Mouse (Mus musculus): ENCODE measurements around the gene Mobp. TPM values are rescaled to one million over a fixed set of nuclear protein-coding genes. Genes with fewer than 3 reads are reported as not detected.

Mobp gene
- polyA plus RNA-seq, 2 experiments = not detected

- H3K4me1 ChIP-seq (ENCODE audit: control insufficient read depth, insufficient read depth, low read length) = peaks cover 3% of the 10 kb centered on the region
- no peak for TF ChIP-seq POLR2A (IDR thresholded peaks at IDR 0.05; ENCODE audit: borderline replicate concordance, extremely low read depth, insufficient read depth, insufficient read length)
- no peak overlapping the region for H3K4me3 ChIP-seq (replicated peaks; ENCODE audit: low read length)
- 88% methylated on average over 8 of the region's 8 CpGs for WGBS
- no peak for ATAC-seq (ENCODE audit: low FRiP score, low read depth)
- H3K36me3 ChIP-seq (ENCODE audit: control insufficient read depth, insufficient read depth, low read length) = peaks cover 45% of the 10 kb centered on the region
- no peaks in the 10 kb centered on the region for H3K27me3 ChIP-seq (ENCODE audit: control insufficient read depth, insufficient read depth, low read length)
- no peak overlapping the region for H3K4me2 ChIP-seq (replicated peaks; ENCODE audit: low read depth, low read length, severe bottlenecking)
- H3K9ac ChIP-seq (ENCODE audit: low read depth, low read length, severe bottlenecking) = no peak overlapping the region
- H3K9me3 ChIP-seq (ENCODE audit: control insufficient read depth, low read length) = no peaks in the 10 kb centered on the region
- DNase-seq (ENCODE audit: low spot score) = no peak
- H3K27ac ChIP-seq (replicated peaks; ENCODE audit: low read depth, low read length) = no peak overlapping the region
These were observed 33.3 kb upstream of the Mobp start for GRCm38 (mm10) chr9:120116184-120116624.

GRCm38 (mm10) chr9:120118212-120118611 is 31.3 kb upstream of the Mobp start:
- no peaks in the 10 kb centered on the region for H3K9me3 ChIP-seq (ENCODE audit: control insufficient read depth, low read length)
- WGBS = 84% methylated on average over 4 of the region's 4 CpGs
- no peak for ATAC-seq (ENCODE audit: low FRiP score, low read depth)
- peaks cover 61% of the 10 kb centered on the region for H3K36me3 ChIP-seq (ENCODE audit: control insufficient read depth, insufficient read depth, low read length)
- H3K4me3 ChIP-seq (replicated peaks; ENCODE audit: low read length) = no peak overlapping the region
- no peak for TF ChIP-seq POLR2A (IDR thresholded peaks at IDR 0.05; ENCODE audit: borderline replicate concordance, extremely low read depth, insufficient read depth, insufficient read length)
- no peak for DNase-seq (ENCODE audit: low spot score)
- H3K4me2 ChIP-seq (replicated peaks; ENCODE audit: low read depth, low read length, severe bottlenecking) = no peak overlapping the region
- no peak overlapping the region for H3K27ac ChIP-seq (replicated peaks; ENCODE audit: low read depth, low read length)
- H3K9ac ChIP-seq (ENCODE audit: low read depth, low read length, severe bottlenecking) = no peak overlapping the region
- no peaks in the 10 kb centered on the region for H3K4me1 ChIP-seq (ENCODE audit: control insufficient read depth, insufficient read depth, low read length)
- no peaks in the 10 kb centered on the region for H3K27me3 ChIP-seq (ENCODE audit: control insufficient read depth, insufficient read depth, low read length)

- no peak for TF ChIP-seq POLR2A (IDR thresholded peaks at IDR 0.05; ENCODE audit: borderline replicate concordance, extremely low read depth, insufficient read depth, insufficient read length)
- DNase-seq (ENCODE audit: low spot score) (no peak), ATAC-seq (ENCODE audit: low FRiP score, low read depth) (no peak)
- H3K4me3 ChIP-seq (replicated peaks; ENCODE audit: low read length) = no peak overlapping the region
- no peaks in the 10 kb centered on the region for H3K27me3 ChIP-seq (ENCODE audit: control insufficient read depth, insufficient read depth, low read length)
- no peak overlapping the region for H3K4me2 ChIP-seq (replicated peaks; ENCODE audit: low read depth, low read length, severe bottlenecking)
- H3K9me3 ChIP-seq (ENCODE audit: control insufficient read depth, low read length) = no peaks in the 10 kb centered on the region
- peaks cover 72% of the 10 kb centered on the region for H3K36me3 ChIP-seq (ENCODE audit: control insufficient read depth, insufficient read depth, low read length)
- no peaks in the 10 kb centered on the region for H3K4me1 ChIP-seq (ENCODE audit: control insufficient read depth, insufficient read depth, low read length)
- H3K9ac ChIP-seq (ENCODE audit: low read depth, low read length, severe bottlenecking) = no peak overlapping the region
- WGBS = 89% methylated on average over 7 of the region's 7 CpGs
- no peak overlapping the region for H3K27ac ChIP-seq (replicated peaks; ENCODE audit: low read depth, low read length)
These were observed 29.0 kb upstream of the Mobp start for GRCm38 (mm10) chr9:120120503-120120902.

- H3K9ac ChIP-seq (ENCODE audit: low read depth, low read length, severe bottlenecking) = peak overlapping the region; percentile 99
- no peaks in the 10 kb centered on the region for H3K9me3 ChIP-seq (ENCODE audit: control insufficient read depth, low read length)
- ATAC-seq (ENCODE audit: low FRiP score, low read depth) (peak; percentile 3; the same call in 1 of the 2 replicates), DNase-seq (ENCODE audit: low spot score) (no peak)
- peaks cover 12% of the 10 kb centered on the region for H3K4me1 ChIP-seq (ENCODE audit: control insufficient read depth, insufficient read depth, low read length)
- WGBS = 53% methylated on average over 11 of the region's 11 CpGs
- H3K27ac ChIP-seq (replicated peaks; ENCODE audit: low read depth, low read length) = peak overlapping the region; percentile 75
- H3K4me2 ChIP-seq (replicated peaks; ENCODE audit: low read depth, low read length, severe bottlenecking) = peak overlapping the region; percentile 46
- no peaks in the 10 kb centered on the region for H3K27me3 ChIP-seq (ENCODE audit: control insufficient read depth, insufficient read depth, low read length)
- no peak for TF ChIP-seq POLR2A (IDR thresholded peaks at IDR 0.05; ENCODE audit: borderline replicate concordance, extremely low read depth, insufficient read depth, insufficient read length)
- H3K4me3 ChIP-seq (replicated peaks; ENCODE audit: low read length) = peak overlapping the region; percentile 100
- H3K36me3 ChIP-seq (ENCODE audit: control insufficient read depth, insufficient read depth, low read length) = peaks cover 55% of the 10 kb centered on the region
These were observed 22.6 kb upstream of the Mobp start for GRCm38 (mm10) chr9:120126868-120127267.

GRCm38 (mm10) chr9:120127538-120128251 is 21.8 kb upstream of the Mobp start, which contains the start of gene Rpsa:
Gene Rpsa (plus strand): TSS chr9:120127689.
- Histone ChIP-seq H3K9ac (ENCODE audit: low read depth, low read length, severe bottlenecking) (peak within 1 kb of the TSS; percentile 99), H3K27me3 (ENCODE audit: control insufficient read depth, insufficient read depth, low read length) (no peaks in the 10 kb centered on the region), H3K4me2 (replicated peaks; ENCODE audit: low read depth, low read length, severe bottlenecking) (peak within 1 kb of the TSS; percentile 68), H3K4me3 (replicated peaks; ENCODE audit: low read length) (peak within 1 kb of the TSS; percentile 100), H3K36me3 (ENCODE audit: control insufficient read depth, insufficient read depth, low read length) (peaks cover 57% of the 10 kb centered on the region), H3K27ac (replicated peaks; ENCODE audit: low read depth, low read length) (peak within 1 kb of the TSS; percentile 93), H3K4me1 (ENCODE audit: control insufficient read depth, insufficient read depth, low read length) (peaks cover 12% of the 10 kb centered on the region), H3K9me3 (ENCODE audit: control insufficient read depth, low read length) (no peaks in the 10 kb centered on the region)
- under 1% methylated on average over 63 of the region's 72 CpGs for WGBS
- DNase-seq (ENCODE audit: low spot score) = peak; percentile 99
- ATAC-seq (ENCODE audit: low FRiP score, low read depth) = peak; percentile 96
- TF ChIP-seq POLR2A (IDR thresholded peaks at IDR 0.05; ENCODE audit: borderline replicate concordance, extremely low read depth, insufficient read depth, insufficient read length) = peak; percentile 96; the same call in 1 of the 2 replicates
